ENCODE assay signal across 9 mouse cellular contexts in genomic region chr7:98289585-98289984, GRCm38 (mm10). TPM values are rescaled to one million over a fixed set of nuclear protein-coding genes. Genes with fewer than 3 reads are reported as not detected.
DNase-seq lines count a peak whose midpoint lies in the region; ATAC-seq and TF ChIP-seq lines count a peak whose summit lies in the region.
"Had no signal": no experiment of that assay in that cellular context is flagged by ENCODE, and none has a peak within 500 bp of the region (broad histone marks: within the 10 kb centered on the region; RNA-seq: fewer than 3 reads in every experiment).

No protein-coding gene starts in this region.

- H3K4me2 ChIP-seq in liver, embryonic 11.5 days, result no peak overlapping the region
- H3K4me2 ChIP-seq: intestine, embryonic 15.5 days had no signal

- H3K79me2 ChIP-seq in liver, adult 2 months (ENCODE audit: control insufficient read depth, insufficient read depth, low read length), result no peaks in the 10 kb centered on the region; the same call in 1 of the 2 replicates

- H3K4me3 ChIP-seq in liver, adult 2 months (ENCODE audit: insufficient read depth, low read depth, low read length), result no peak overlapping the region
- no peak overlapping the region for H3K4me3 ChIP-seq in liver, embryonic 11.5 days (ENCODE audit: low read depth, low read length)
- H3K4me3 ChIP-seq: intestine, embryonic 15.5 days had no signal

- peak; percentile 40 for DNase-seq in adrenal gland, postnatal 14 days
- no peak for DNase-seq in adrenal gland, adult 18-20 months (ENCODE audit: low spot score in 2 of 2)
- DNase-seq in liver, adult 2 months (ENCODE audit: extremely low read depth, low read depth, low spot score), result peak; percentile 26
- no peak for DNase-seq in liver, embryonic 11.5 days (ENCODE audit: low spot score)
- DNase-seq in induced T-regulatory cell, adult 2 months (ENCODE audit: low read depth), result peak; percentile 38
- DNase-seq in thymus, postnatal 0 days (ENCODE audit: low spot score), result peak; percentile 12
- DNase-seq in layer of hippocampus, adult 8-10 months (ENCODE audit: low spot score in 2 of 2), result no peak
- no peak for DNase-seq in cerebellum, adult 11-12 months

- H3K36me3 ChIP-seq in liver, adult 2 months (ENCODE audit: control insufficient read depth, insufficient read depth, low read length), result no peaks in the 10 kb centered on the region
- H3K36me3 ChIP-seq in liver, embryonic 11.5 days (ENCODE audit: control insufficient read depth, insufficient read depth, low read length), result no peaks in the 10 kb centered on the region
- H3K36me3 ChIP-seq: intestine, embryonic 15.5 days had no signal

- no peak for TF ChIP-seq POLR2A in liver, adult 2 months (IDR thresholded peaks at IDR 0.05; ENCODE audit: extremely low read depth, insufficient read depth, low read length)

- no peak overlapping the region for H3K9ac ChIP-seq in liver, adult 2 months (ENCODE audit: low read depth, low read length)
- H3K9ac ChIP-seq in liver, embryonic 11.5 days (ENCODE audit: low read depth, low read length), result no peak overlapping the region
- H3K9ac ChIP-seq: intestine, embryonic 15.5 days had no signal

- H3K27me3 ChIP-seq in liver, adult 2 months (ENCODE audit: control insufficient read depth, insufficient read depth, low read length), result no peaks in the 10 kb centered on the region
- H3K27me3 ChIP-seq in liver, embryonic 11.5 days (replicated peaks; ENCODE audit: control insufficient read depth, insufficient read depth, low read length), result no peaks in the 10 kb centered on the region
- H3K27me3 ChIP-seq: intestine, embryonic 15.5 days had no signal

- ATAC-seq in liver, embryonic 11.5 days (replicated peaks; ENCODE audit: low FRiP score), result no peak
- ATAC-seq: intestine, embryonic 15.5 days had no signal

- H3K4me1 ChIP-seq in liver, adult 2 months (ENCODE audit: control insufficient read depth, insufficient read depth, low read length), result no peaks in the 10 kb centered on the region
- H3K4me1 ChIP-seq in liver, embryonic 11.5 days (replicated peaks; ENCODE audit: control insufficient read depth, insufficient read depth, low read length), result no peaks in the 10 kb centered on the region; the same call in 1 of the 2 replicates
- H3K4me1 ChIP-seq: intestine, embryonic 15.5 days had no signal

- TF ChIP-seq CTCF in liver, adult 2 months (IDR thresholded peaks at IDR 0.05; ENCODE audit: low read depth, low read length), result peak; percentile 20; the same call in 1 of the 2 replicates

- 26% methylated on average over 3 of the region's 3 CpGs for WGBS in liver, adult 2 months
- WGBS in liver, embryonic 11.5 days, result 23% methylated on average over 3 of the region's 3 CpGs

- H3K9me3 ChIP-seq in liver, embryonic 11.5 days (ENCODE audit: control insufficient read depth, low read length), result no peaks in the 10 kb centered on the region
- H3K9me3 ChIP-seq: intestine, embryonic 15.5 days had no signal

- H3K27ac ChIP-seq in liver, adult 2 months (replicated peaks; ENCODE audit: insufficient read depth, low read depth, low read length), result no peak overlapping the region
- H3K27ac ChIP-seq in liver, embryonic 11.5 days (ENCODE audit: low read depth, low read length), result no peak overlapping the region
- H3K27ac ChIP-seq: intestine, embryonic 15.5 days had no signal

RNA-seq across cellular contexts. Expression of gene Acer3, which starts 31.4 kb away (rescaled TPM):
- total RNA-seq in adrenal gland, postnatal 14 days (2021), result 16.6 and 17.0 TPM in 2 replicates
- 10 to 100 TPM; 11.7 to 12.9 TPM for total RNA-seq in adrenal gland, adult 18-20 months (2021)
- 16.8 and 19.7 TPM in 2 replicates for total RNA-seq in liver, adult 2 months (2014; rRNA removed)
- polyA plus RNA-seq in liver, adult 2 months (2012; rRNA removed), result 7.4 and 12.2 TPM in 2 replicates
- 35.2 and 35.8 TPM in 2 replicates for polyA plus RNA-seq in liver, embryonic 11.5 days (2014; fragmentation: Nextera tagmentation; extraction: Ambion mirVana)
- polyA plus RNA-seq in thymus, postnatal 0 days (2015; fragmentation: Nextera tagmentation; extraction: Ambion mirVana), result 19.5 and 20.0 TPM in 2 replicates
- 10 to 100 TPM; 22.7 to 32.0 (median 24.3) TPM for total RNA-seq in layer of hippocampus, adult 8-10 months (2022)

Comparison
In these comparisons a context has a peak if more than half of its experiments do, and no peak if none do; other contexts are left out.
1. DNase-seq: peak in adrenal gland, postnatal 14 days (single experiment), liver, adult 2 months (single experiment), induced T-regulatory cell, adult 2 months (single experiment) and thymus, postnatal 0 days (single experiment); none in adrenal gland, adult 18-20 months (0 of 2), liver, embryonic 11.5 days (single experiment), layer of hippocampus, adult 8-10 months (0 of 2) and cerebellum, adult 11-12 months (single experiment).